Mouse (Mus musculus) cerebellum, adult 8-10 months (tissue): ENCODE measurements around the gene Anxa1.

ENCODE experiments used
- DNase-seq: peaks from one replicate; pipeline ENCODE4 v3.0.0; 2022

Anxa1 gene

GRCm38 (mm10) chr19:20370175-20370574 is 20.6 kb downstream of the Anxa1 start:
- no peak for DNase-seq

- DNase-seq: no peak
These were observed 24.2 kb downstream of the Anxa1 start for GRCm38 (mm10) chr19:20366571-20366970.

GRCm38 (mm10) chr19:20366010-20366409 is 24.7 kb downstream of the Anxa1 start:
- DNase-seq: no peak

GRCm38 (mm10) chr19:20365364-20365763 is 25.4 kb downstream of the Anxa1 start:
- no peak for DNase-seq

GRCm38 (mm10) chr19:20364931-20365330 is 25.8 kb downstream of the Anxa1 start:
- no peak for DNase-seq

GRCm38 (mm10) chr19:20363221-20363620 is 27.5 kb downstream of the Anxa1 start:
- DNase-seq: no peak

GRCm38 (mm10) chr19:20361917-20362577 is 28.7 kb downstream of the Anxa1 start:
- DNase-seq: no peak

GRCm38 (mm10) chr19:20358679-20359078 is 32.1 kb downstream of the Anxa1 start:
- DNase-seq: no peak

GRCm38 (mm10) chr19:20345317-20345917 is 45.3 kb downstream of the Anxa1 start:
- DNase-seq: peak; percentile 48

GRCm38 (mm10) chr19:20344511-20345316 is 46.0 kb downstream of the Anxa1 start:
- DNase-seq: peak; percentile 32

- DNase-seq: no peak
These were observed 46.7 kb downstream of the Anxa1 start for GRCm38 (mm10) chr19:20344052-20344451.
